Mouse (Mus musculus) kidney, adult 9 months (tissue): Measurements from ENCODE around the gene Ttc7.

Source experiments
- DNase-seq: peaks from one replicate; pipeline ENCODE4 v3.0.0; 2022

Gene Ttc7

DNA sequence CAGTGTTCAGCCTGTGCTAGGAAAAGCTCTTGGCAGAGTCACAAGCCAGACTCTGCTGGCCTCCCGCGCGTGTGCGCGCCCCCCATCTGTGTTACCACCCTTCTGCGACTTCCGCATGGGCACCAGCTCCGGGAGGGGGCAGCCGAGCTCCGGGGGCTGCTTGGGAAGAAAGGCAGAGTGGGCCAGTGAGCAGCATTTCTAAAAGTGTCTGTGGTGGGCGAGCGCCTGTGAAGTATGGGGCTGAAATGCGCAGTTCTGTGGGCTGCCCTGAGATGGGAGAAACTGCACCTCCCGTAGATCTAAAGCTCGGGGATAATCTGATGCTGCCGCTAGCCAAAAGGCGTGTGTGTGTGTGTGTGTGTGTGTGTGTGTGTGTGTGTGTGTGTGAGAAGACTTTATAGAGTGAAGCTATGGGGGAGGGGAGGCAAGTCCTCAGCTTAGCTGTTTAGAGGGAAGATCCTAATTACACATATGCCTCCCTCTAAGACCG, 86.6 kb downstream of the Ttc7 start:
- no peak for DNase-seq

DNA sequence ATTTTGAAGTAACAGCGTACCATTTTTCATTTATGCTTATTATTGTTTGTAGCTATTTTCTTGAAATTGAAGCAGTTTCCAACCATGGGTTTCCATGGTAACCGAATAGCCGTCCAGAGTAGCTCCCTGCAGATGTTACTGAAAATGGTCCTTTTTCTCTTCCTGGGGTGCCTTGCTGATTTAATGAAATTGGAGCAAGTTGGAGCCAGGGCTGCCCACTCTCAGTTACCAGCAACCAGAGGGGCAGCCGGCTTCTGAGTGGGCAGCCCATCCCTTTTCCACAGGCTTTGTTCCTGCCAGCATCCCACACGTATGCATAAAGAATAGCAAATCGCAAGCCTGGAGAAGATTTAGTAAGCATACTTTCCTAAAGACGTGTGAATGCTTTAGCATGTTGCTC, 89.5 kb downstream of the Ttc7 start:
- no peak for DNase-seq

DNA sequence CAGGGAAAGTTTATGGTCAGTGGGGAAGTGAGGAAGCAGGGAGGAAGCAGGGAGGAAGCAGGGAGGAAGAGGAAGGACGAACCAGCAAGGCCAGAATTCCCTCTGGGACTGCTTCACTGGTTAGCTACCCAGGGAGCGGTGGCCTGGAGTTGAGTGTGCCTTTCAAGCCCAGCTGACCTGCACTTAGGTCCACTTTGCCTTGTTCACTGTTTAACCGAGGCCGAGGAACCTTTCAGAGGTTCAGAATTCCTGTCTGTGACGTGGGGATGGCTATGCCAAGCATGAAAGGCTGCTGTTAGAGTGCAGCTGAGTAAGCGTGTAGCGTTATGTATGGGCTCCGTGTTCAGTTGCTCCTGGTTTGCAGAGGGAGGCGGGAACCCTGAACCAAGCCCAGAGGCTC, 90.6 kb downstream of the Ttc7 start:
- DNase-seq: peak; percentile 65

DNA sequence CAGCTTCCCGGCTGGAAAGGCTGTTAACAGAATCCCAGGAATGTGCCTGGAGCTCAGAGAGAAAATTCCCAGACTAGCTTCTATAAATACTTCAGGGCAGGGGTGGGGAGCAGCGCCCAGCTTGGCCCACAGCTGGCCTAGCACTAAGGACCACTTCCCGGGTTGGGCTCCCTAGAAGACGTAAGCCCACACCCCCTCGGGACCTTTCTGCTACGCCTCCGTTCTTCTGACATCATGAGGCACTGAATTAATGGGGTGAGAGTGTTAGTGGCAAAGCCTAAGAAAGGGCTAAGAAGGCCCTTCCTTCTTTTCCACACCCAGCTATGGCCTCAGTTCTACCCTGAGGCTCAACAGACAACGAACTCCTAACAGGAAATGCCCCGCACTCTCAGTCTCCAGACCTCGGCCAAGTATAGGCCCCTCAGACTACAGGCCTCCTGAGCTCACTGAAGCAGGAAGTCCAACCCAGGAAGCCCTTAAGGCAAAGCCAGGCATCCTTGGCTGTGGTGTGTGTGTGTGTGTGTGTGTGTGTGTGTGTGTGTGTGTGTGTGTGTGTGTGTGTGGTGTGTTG, 93.3 kb downstream of the Ttc7 start:
- no peak for DNase-seq

DNA sequence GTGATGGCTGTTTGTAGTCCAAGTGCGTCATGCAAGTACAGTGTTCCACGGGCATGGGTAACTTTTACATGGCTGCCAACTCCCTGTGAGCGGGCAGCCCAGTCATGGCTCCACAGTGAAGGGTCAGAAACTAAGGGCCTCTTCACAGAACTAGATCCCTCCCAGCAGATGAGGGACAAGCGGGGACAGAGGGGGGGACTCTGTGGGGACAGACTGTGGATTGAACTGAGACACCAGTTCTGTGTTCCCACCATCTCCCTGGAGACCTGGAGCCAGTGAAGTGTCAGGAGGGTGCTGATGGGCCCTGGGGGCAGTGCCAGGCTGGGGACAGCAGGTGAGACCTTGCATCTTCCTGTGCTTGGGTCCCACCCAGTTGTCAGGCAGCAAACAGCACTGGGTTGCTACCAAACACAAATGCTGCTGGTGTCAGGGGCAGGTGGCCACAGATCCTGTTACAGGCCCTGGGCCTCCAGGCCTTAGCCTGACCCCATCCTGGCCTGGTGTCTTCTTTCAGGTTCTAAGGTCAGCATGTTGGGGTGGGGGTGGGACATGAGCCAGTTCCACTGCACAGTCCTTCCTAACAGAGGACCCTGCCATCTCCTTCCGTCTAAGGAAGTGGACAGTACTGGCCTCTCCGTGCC, 94.3 kb downstream of the Ttc7 start:
- no peak for DNase-seq

DNA sequence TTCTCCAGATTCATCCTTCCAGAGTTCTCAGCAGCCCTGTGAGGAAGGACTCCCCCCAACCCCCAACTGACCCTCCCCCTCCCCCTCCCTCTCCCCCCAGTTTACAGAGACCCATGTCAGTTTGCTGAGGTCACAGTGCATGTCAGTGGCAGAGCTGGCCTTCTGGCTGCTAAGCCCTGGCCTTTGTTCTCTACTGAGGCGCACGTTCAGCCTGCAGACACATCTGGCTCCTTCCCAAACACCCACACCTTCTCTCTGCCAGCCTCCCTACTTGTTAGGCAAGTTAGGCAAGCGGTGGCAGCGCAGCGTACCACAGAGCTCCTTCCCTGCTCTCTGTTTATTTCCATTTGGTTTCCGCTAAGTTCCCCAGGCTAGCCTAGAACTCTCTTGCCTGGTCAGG, 94.8 kb downstream of the Ttc7 start:
- DNase-seq: peak; percentile 59

DNA sequence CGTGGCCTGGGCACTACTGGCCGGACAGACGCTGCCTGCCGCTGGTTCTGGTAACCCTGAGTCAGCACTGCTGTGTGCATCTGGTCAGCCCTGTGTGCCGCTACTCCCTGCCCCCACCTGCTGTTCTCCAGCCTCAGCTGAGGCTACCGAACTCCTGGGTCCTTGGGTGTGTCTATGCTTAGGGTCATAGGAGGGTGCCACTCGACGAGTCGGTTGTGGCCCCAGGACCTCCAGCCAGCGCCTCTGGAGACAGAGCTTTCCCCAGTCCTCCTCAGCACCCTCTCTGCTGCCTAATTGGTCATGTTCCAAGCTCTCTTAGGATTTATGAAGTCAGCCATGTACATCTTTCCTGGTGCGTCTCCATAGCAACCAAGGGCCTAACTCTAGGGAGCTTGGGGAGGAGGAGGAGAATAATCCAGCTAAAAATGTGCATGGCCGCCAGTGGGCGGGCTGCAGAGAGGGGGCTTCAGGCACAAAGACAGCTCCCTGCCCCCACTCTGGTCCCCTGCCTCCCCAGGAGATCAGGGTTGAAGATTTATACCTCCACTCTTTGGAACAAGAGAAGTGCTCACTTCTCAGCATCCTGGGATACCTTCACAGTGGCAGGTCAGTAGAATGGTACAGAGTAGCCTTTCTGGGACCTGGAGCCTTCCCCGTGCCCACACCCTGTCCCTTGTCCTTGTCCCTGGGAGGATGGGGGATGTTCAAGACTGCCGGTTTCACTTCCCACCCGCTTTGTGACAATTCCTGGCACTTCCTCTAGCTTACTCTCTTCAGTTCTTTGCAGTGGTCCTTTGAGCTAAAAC, 95.9 kb downstream of the Ttc7 start:
- DNase-seq: no peak

DNA sequence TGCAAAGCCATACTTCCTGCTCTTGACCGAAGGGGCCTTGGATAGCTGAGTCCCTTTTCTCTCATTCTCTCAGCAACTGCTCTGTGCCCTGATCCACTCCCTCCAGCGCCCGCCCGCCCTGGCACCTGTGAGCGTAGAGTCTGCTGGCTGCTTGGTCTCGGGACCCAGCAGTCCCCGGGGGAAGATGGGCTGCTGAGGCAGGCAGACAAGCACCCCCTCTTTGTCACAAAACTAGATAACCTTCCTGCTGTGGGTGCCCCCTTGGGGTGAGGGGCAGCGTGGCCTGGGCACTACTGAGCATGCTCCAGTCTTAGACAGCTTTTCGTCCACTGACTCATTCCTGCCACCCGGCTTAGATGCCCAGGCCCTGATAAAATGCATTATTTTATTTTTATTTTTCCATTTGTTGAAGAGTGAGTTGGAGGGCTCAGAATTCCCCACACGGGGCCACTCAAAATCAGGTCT, 96.5 kb downstream of the Ttc7 start:
- no peak for DNase-seq

DNA sequence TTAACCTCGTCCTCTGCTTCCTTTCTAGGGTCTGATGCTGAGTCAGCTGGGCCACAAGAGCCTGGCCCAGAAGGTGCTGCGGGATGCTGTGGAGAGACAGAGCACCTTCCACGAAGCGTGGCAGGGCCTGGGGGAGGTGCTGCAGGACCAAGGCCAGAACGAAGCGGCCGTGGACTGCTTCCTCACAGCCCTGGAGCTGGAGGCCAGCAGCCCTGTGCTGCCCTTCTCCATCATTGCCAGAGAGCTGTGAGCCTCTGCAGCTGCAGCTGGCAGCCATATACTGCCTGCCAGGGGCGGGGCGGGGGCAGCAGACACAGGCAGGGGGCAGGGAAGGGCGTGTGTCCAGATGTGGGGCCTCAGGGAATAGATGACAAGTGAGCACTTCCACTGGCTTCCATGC, 97.1 kb downstream of the Ttc7 start:
- DNase-seq: no peak

DNA sequence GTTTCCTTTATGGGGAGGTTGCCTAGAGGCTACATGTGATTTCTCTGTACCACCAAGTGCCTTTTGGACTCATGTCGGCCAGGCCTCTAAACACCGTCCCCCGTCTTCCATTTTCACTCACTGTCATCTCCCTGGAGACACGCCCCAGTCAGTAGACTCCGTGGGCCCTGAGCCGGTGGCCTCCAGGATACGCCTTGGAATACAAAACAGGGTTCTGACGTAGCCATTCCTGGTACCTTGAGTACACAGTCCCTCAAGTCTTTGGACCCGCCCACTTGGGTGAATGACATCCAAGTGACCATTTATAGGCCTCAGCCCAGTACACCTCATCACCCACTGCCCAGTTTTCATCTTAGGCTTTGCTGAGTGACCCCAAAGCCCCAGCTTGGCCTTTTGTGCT, 98.0 kb downstream of the Ttc7 start:
- no peak for DNase-seq

DNA sequence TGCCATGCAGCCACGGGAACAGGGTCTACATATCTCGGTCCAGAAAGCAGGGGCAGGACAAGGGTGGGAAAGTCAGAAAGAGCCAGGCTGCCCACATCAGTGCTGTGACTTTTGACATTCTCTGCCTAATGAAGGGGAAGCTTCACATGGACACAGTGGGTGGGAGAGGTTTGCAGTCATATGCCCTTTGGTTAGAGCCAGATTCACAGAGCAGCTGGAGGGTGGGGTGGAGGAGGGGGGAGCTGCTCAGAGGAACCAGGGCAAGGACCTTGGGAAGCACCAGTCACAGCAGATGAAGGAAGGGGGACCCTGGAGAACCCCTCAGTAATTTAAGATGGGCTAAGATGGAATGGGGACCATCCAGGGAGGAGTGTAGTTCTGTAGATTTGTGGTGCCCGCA, 103.1 kb downstream of the Ttc7 start:
- no peak for DNase-seq

DNA sequence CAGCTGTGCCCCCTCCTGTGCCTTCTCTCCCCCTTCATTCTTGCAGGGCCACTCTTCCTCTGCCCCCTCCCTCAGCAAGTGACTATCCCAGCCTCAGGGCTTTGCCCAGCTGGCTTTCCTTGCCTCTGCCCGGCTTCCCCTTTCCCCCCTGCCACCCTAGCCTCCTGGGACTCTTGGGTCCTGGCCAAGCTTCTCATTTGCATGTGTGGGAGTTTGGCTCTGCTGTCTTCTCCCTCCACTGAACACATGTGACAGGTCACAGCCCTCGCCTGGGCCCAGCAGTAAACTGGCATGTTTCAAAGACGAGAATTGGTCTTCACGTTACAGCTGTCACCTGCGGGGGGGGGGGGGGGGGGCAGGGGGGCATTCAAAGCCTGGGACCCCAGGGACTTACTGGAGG, 104.4 kb downstream of the Ttc7 start:
- no peak for DNase-seq

DNA sequence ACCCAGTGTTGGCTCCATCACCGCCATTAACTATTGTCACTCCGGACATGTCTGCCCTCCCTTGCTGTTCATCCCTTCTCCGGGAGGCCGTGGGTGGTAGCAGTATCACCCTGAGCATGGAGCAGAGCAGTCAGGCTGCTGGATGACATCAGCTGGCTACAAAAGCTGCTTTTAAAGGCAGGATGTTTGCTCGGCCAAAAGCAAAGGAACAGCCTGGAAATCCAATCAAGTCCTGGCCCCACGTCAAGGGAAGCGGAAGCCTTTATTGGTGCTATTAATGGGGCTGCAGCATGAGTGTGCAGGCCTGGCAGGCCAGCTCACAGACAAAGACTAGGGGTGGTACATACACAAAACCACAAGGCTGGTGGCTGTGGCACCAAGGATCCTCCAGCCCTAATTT, 108.6 kb downstream of the Ttc7 start:
- peak; percentile 45 for DNase-seq

DNA sequence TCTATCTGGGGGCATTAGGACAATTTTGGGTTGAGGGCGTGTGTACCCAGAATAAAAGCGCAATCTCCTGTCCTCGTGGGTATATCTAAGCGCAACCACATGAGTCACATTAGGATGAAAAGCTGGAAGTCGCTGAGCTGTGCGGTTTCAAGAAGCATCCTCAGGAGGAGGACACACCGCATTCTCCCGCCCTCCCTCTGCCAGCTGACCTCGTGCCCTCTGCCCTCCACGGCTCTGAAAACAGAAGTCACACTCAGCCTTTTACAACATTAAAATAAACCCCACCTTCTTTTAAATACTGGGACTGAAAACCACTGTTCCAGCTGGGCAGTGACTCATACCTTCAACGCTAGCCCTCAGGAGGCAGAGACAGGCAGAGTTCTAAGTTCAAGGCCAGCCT, 114.4 kb downstream of the Ttc7 start:
- DNase-seq: no peak

DNA sequence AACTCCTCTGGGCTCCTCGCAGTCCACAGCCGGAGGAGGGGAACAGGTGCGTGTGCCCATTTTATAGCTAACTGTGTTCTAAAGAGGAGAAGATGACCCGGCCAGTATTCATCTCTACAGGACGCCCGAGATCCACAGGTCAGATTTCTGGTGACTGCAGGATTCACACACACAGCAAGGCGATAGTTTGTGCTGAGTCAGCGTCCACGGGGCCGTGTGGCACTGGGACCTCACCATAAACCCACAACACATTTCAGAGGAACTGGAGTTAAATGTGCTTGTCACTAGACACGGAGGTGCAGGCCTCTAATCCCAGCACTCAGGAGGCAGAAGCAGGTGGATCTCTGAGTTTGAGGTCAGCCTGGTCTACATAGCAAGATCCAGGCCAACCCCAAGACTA, 119.8 kb downstream of the Ttc7 start:
- DNase-seq: no peak

DNA sequence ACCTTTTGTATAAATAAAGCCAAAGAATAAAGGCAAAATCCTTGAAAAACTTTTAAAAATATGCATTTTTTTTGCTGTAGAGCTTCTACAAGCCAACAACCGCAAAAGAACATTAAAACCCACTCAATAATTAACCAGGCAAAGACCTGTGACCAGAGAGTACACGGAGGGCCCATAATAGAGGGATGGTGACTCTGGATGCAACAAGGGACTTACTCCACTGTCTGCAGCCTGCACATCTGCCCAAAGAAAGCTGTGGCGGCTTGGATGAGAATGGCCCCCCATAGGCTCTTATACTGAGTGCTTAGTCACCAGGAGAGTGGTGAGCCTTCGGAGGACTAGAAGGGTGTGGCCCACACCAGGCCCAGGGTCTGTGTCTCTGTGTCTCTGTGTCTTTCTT, 120.8 kb downstream of the Ttc7 start:
- peak; percentile 36 for DNase-seq

DNA sequence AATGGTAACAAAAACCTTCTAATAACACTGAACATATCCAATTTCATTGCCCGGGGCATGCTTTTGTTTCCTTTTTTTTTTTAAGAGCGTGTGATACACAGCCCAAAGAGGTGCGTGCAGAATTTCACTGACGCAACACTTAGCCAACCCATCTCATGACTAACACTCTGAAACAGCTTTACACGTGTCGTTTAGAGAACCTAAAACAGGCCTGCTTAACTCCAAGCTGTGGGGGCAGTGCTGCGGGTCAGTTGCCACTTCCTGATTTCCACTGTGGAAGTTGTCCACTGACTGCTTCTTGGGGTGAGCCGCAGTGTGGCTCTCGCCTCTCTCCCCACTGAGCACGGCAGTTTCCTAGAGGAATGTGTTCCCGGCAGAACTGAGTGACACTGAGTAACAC, 122.9 kb downstream of the Ttc7 start:
- no peak for DNase-seq

DNA sequence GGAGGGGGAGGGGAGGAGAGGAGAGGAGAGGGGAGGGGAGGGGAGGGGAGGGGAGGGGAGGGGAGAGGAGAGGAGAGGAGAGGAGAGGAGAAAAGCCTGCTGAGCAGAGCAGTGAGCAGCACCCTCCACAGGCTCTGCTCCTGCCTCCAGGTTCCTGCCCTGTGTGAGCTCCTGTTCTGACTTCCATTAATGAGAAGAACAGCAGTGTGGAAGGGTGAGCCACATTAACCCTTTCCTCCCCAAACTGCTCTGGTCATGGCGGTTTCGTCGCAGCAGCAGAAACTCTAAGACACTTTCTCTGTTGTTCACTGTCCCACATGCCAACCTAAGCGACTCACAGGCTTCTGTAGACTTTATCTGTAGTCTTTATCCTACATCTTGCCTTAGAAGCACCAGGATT, 124.0 kb downstream of the Ttc7 start:
- no peak for DNase-seq

DNA sequence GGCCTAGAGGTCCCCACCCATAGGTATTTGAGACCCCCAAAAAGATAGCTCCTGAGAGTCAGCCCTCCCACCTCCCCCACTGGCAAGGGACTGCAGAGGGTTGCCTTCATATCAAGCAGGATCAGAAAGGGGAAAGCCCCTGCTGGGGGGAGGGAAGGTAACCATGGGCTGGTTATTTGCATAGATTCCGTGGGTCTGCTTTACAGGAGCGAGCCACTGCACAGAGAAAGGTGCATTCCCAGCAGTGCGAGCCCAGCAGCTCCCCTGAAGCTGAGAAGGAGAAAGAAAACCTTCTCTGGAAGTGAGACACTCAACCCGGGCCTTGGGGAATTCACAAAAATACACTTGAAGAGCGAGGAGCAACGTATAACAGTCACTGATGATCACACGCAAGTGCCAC, 135.4 kb downstream of the Ttc7 start:
- no peak for DNase-seq

DNA sequence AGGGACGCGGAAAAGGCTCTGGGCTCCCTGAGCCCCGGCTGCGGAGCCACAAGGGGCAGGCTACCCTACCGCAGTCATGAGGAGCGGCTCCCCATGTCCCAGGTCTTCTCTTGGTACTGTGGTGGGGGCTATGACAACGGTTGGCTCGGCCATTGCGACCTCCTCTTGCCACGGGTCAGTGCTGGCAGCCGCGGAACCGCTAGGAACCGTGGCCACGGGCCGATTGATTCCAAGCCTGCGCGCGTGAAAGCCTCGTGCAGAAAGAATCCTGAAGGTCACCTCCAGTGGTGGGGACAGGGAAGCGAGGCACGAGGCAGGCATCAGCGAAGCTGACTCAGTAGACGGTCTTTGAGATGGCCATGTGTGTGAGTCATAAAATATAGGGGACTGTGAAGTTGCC, 144.8 kb downstream of the Ttc7 start, which contains the start of gene Stpg4:
TSS of gene Stpg4 (minus strand) at position 231 of the 400 bp plus-strand sequence.
- DNase-seq: no peak

DNA sequence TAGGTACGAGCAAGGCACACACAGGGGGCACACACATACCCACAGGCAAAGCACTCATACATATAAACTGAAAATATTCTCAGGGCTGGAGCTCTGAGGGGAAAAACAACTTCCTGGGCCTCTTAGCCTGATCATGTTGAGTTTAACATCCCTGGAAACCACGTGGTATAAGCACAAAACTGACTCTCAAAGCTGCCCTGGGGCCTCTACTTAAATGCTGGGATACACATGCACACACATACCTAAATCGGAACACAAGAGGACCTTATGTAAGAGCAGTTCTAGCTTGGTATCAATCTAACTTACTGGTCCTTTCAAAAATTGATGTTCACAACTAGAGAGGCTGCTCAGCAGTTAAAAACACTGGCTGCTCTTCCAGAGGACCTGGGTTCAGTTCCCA, 146.7 kb downstream of the Ttc7 start:
- DNase-seq: no peak
